Mouse (Mus musculus): ENCODE results near the gene Prss34.

Prss34 gene

DNA sequence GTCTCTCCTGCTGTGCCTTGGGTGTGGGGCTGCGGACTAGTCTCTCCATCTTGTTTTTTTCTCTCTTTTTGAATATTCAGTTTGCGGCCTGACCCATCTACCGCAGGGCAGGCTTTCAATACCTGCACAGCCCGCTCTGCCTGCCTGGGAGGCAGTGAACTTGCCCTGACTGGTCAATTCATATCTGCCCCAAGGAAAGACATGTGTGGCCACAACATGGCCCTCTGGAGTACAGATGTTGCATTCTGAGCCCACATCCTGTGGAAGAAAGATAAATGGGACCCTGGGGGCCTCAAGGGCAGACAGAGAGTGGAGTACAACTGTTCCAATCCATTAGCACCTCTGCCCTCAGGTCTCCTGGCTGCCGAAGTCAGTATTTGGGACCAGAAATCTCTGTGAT lies at the start of gene Prss34:
TSS of gene Prss34 (plus strand) at position 301 of the 400 bp plus-strand sequence.
- in situ Hi-C loops (cut with MboI, MseI), result no loop called here

DNA sequence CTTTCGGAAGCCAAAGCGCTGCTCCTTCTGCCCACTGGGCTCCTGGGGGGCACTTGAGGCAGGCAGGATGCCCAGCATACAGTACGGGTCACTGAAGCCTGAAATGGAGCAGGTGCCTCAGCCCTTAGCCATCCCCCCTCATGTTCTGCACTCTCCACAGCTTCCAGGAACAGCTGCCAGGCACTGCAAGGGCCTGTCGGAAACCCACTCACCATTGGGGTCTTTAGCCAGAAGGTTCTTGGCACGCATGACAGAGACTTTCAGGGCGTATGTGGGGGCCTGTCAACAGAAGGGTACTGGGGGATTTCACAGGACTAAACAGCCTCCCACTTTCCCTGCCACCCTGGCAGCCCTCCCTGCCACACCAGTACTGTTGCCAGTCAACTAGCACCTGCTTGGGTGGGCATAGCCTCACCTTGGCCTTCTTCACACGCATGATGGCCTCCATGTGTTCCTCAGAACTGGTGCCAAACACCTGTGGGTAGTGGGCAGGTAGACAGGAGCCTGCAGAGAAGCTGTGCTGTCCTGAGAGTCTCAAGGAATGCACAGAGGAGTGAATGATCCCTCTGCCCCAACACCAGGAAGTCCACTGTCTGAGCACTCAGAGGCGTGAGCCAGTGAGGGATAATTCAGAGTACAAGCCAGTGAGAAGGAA lies 47.9 kb upstream of the Prss34 start:
- in situ Hi-C loops (cut with MboI, MseI), result no loop called here

DNA sequence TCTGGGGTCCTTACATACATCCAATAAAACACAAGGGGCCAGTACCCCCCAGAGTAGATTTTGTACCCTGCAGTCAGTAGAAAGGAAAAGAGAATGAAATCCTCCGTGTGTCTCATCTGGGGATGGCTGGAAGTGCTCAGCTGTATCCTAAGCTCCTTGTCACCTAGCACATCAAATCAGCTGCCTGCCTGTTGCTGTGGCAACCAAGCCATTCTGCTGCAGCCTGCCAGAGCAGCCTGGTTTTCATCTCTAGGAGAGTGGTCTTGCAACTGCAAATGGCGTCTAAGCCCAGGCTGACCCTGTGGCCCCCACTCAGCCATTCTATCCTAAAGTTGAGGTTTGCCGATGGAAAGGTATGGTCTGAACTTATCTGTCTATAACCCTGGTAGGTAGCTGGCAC lies 45.6 kb upstream of the Prss34 start:
- in situ Hi-C loops (cut with MboI, MseI), result no loop called here

- in situ Hi-C loops (cut with MboI, MseI), result no loop called here
These were observed 44.4 kb upstream of the Prss34 start for GRCm38 (mm10) chr17:25253760-25254159.

GRCm38 (mm10) chr17:25255110-25255509 lies 43.1 kb upstream of the Prss34 start:
- in situ Hi-C loops (cut with MboI, MseI), result no loop called here

DNA sequence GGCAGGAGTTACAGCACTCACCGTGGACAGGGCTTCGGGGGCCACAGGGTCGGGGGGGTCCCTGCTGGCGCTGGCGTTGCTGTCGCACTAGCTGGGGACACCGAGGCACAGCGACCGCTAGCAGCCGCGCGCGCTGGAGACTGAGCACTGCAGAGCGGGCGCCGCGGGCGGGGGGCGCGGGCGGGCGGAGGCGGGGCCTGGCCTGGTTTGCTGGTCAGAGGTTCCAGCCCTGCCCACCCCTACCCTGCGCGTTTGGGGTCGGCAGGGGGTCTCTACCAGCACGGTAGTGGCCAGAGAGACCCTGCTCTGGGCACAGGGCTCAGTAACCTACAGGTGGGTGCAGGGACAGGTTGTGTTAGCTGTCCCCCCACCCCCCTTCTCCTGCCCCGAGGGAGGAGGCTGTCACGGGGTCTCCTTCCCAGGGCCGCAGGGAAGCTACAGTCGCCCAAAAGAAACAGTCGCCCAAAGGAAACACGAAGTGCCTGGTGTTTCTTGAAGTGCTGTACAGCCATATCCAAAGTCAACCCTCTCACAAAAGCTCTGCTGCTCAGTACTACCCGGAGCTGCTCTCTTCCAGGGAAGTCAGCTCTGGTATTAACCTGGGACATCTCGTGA lies 41.9 kb upstream of the Prss34 start, which contains the start of gene Baiap3:
TSS of gene Baiap3 (minus strand) at position 225 of the 615 bp plus-strand sequence.
- in situ Hi-C loops (cut with MboI, MseI), result no loop called here

GRCm38 (mm10) chr17:25257804-25258261 lies 40.4 kb upstream of the Prss34 start:
- in situ Hi-C loops (cut with MboI, MseI), result no loop called here

GRCm38 (mm10) chr17:25264453-25264852 lies 33.7 kb upstream of the Prss34 start:
- in situ Hi-C loops (cut with MboI, MseI), result no loop called here

- in situ Hi-C loops (cut with MboI, MseI), result loop anchor here (5.0 to 10.0 kb wide), 2 partner anchors 84 to 256 kb away; partner anchors contain the start of genes Cramp1l, Ift140 and Unkl
These were observed 27.3 kb upstream of the Prss34 start for GRCm38 (mm10) chr17:25270795-25271335.

DNA sequence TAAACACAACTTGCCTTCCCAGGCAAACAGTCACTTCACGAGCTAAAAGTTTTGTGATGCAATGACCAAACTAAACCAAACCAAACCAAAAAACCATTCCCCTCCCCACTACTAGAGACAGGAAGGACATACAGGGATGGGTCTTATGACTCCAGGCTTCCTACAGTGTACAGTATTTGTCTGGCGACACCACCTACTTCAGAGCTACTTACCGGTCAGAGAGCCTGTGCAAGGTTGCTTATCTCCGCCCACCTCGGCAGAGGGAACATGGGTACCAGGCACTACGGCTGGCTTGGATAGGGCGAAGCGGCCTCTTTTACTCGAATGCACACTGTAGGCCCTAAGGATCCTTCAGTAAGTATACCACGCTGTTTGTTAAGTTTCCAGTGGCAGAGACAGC lies 25.9 kb upstream of the Prss34 start:
- in situ Hi-C loops (cut with MboI, MseI), result loop anchor here (5.0 to 10.0 kb wide), 2 partner anchors 85 to 258 kb away; partner anchors contain the start of genes Cramp1l, Ift140 and Unkl

DNA sequence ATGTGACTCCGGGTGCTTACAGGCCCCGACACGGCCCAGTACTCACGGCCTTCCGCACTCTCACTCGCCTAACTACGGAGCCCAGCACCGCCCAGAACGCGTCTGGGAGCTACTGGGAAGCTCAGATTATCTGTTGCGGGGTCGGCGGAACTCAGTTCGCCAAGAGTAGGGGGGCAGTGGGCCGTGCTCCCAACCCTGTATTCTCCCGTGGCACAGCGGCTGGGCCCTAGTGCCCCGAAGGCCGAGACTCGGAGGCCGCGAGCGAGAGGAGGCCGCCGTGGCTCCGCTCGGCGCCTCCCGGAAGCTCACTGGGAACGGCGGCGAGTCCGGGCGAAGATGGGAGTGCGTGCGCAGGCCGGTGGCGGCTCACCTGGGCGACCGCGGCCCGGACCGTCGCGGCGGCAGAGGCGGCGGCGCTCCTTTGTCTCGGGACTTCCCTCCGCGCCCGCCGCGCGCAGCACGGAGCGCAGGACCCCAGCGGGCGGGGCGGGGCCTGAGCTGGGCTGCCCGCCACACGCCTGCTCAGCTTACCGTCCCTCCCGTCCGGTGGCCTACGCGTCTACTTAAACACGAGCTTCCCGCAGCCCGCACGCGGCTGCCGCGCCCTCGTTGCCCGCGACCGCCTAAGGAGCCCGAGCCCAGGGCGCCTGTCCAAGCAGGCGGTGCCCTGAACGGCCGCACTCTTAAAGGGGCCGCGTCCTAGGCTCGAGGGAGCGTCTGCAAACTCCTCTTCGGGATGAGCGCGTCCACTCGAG lies 25.1 kb upstream of the Prss34 start:
- in situ Hi-C loops (cut with MboI, MseI), result loop anchor here (5.0 to 10.0 kb wide), 2 partner anchors 86 to 258 kb away; partner anchors contain the start of genes Cramp1l, Ift140 and Unkl

DNA sequence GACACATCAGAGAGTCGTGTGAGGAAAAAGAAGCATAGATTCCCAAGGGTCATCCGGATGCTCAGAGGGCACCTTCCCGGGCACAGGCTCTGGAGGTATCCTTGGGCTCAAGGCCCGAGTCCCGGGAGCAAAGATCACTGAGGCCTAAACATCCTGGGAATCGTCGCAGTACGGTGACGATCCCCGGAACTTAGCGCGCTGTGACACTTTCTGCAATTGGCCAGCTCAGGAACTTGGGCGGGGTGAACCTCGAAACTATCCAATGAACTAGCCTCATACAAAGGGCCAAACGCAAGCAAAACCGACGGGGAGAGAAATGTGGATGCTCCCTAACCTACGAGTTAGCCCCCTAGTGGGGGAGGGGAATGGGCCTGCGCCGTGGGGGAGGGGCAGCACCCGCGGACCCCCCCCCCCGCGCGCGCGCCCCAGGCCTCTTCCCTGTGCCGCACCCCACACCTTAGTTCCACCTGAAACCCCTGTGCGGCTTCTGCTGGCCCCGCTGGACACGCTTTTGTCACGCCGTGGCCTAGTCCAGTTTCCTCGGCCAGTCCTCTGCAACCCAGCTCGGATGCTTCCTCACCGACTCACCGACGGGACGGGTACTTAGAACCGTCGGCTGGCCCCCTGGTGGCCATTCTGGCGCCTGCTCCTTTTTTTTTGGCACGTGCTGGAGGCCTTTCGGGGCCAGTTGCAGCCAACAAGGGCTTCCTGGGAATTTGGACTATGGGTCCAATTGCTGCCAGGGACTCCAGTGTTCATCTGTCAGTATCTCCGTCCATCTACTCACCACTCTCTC lies 24.3 kb upstream of the Prss34 start:
- in situ Hi-C loops (cut with MboI, MseI), result loop anchor here (5.0 to 10.0 kb wide), 2 partner anchors 87 to 259 kb away; partner anchors contain the start of genes Cramp1l, Ift140 and Unkl

GRCm38 (mm10) chr17:25274571-25275346 lies 23.4 kb upstream of the Prss34 start, which contains the start of gene Ube2i:
Ube2i (minus strand) TSS chr17:25274622.
- in situ Hi-C loops (cut with MboI, MseI), result loop anchor here (5.0 to 10.0 kb wide), 2 partner anchors 87 to 260 kb away; partner anchors contain the start of genes Cramp1l, Ift140 and Unkl

- in situ Hi-C loops (cut with MboI, MseI), result loop anchor here (10.0 kb wide), 1 partner anchor 261 kb away; the partner anchor contains the start of genes Cramp1l and Ift140
These were observed 22.4 kb upstream of the Prss34 start for GRCm38 (mm10) chr17:25275833-25276232.

DNA sequence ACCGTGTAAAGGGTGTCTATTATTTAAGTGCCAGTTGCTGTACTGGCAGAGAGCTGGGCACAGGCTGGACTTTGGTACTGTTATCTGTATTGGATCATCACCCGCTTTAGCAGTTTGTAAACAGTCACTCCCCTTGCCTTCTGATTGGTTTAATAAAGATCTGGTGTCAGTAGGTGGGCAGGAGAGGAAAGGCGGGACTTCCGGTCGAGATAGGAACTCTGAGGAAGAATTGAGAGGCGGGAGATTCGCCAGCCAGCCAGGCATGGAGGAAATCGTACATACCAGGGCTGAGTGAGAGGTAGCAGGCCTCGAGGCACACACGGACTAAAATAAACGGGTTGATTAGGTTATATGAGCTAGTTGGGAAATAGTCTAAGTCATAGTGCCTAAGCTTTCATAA lies 16.1 kb upstream of the Prss34 start:
- in situ Hi-C loops (cut with MboI, MseI), result no loop called here

DNA sequence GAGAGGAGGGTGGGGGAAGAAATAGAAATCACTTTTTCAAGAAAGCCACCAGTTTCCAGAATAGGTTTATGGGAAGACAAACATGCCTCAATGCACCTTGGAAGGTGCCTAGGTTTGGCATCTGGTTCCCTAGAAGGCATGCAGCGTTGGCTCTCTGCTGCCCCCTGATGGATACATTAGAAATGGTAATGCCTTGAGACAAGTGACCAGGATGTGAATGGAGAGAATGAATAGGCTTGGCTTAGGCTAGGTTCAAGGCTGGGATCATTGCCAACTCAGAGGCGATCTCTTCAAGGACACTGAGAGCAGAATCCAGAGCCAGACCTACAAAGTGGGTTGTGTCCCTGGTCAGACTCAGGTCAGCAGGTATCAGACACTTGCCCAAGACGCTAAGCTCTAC lies 13.2 kb upstream of the Prss34 start:
- in situ Hi-C loops (cut with MboI, MseI), result no loop called here

DNA sequence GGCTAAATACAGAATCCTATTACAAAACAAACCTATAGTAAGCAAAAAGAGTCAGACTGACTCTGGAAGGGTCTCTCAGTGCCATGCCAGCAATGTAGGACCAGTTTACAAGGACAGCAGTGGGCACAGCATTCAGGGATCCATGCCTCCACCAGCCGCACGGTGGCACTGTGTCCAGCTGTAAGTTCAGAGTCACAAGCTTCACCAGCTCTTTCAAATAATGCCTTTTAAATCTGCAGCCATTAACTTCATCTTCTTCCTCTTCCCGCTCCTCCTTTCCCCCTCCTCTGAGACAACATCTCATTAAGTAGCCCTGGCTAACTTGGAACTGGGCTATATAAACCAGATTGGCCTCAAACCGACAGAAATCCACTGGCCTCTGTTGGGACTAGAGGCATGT lies 9.4 kb upstream of the Prss34 start:
- in situ Hi-C loops (cut with MboI, MseI), result no loop called here

- in situ Hi-C loops (cut with MboI, MseI), result no loop called here
These were observed 7.8 kb upstream of the Prss34 start for GRCm38 (mm10) chr17:25290411-25290810.

DNA sequence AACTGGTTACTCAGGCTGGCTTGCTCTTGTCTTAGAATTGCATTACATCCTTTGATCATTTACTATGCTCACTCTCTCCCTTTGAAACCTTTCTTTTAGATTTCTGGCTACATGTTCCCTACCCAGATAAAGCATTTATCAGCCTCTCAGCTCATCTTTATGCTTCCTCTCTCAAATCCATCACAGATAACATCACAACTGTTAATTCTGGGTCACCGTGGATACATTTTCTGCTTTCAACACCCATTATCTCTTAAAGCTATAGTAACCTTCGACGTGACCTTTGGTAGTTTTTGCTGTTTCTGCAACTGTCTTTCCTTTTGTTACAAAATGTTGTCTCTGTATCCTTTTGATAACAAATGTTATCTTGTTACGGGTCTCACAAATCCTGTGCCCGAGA lies 4.7 kb upstream of the Prss34 start:
- in situ Hi-C loops (cut with MboI, MseI), result no loop called here

GRCm38 (mm10) chr17:25294111-25294510 lies 4.1 kb upstream of the Prss34 start:
- in situ Hi-C loops (cut with MboI, MseI), result no loop called here

Data from regulatory T cell (primary cell).